Mouse (Mus musculus) embryonic fibroblast, embryonic 13.5 days (primary cell): ENCODE data around the gene Rab5a.

ENCODE experiments used
- CTCF ChIP-seq: IDR thresholded peaks from 2 replicates; pipeline ENCODE4 v1.5.1; 2011; ENCODE audit warnings: mild to moderate bottlenecking, control low read depth, low read length, moderate library complexity, borderline replicate concordance; ENCODE audit not compliant: insufficient read depth
- POLR2A ChIP-seq: IDR thresholded peaks from 2 replicates; pipeline ENCODE4 v1.6.1; 2011; ENCODE audit warnings: low read depth, mild to moderate bottlenecking, control low read depth, low read length, moderate library complexity

DNA sequence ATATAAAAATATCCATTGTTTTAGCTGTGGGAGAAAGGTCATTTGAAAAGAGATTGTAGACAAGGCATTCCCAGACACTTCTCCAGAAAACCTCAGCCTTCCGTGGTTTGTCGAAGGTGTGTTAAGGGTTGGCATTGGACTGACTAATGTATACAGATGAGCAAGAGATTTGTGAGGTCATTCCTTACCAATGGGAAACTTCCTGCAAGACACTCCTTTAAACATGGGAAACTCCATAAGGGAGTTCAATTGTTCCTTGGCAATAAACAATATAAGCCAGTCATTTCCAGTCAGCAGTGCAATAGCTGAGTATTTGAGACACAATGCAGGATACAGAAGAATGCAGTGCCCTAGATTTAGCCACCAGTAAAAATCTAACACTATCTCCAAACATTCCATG, 49.0 kb downstream of the Rab5a start:
- no peak for TF ChIP-seq POLR2A
- no peak for TF ChIP-seq CTCF
